Mouse (Mus musculus): Measurements from ENCODE around the gene Ccdc158. TPM values are rescaled to one million over a fixed set of nuclear protein-coding genes. Genes with fewer than 3 reads are reported as not detected.

The Ccdc158 gene
- total RNA-seq, 1 experiment = 0.94 TPM

GRCm38 (mm10) chr5:92627896-92628295, 47.2 kb downstream of the Ccdc158 start:
- H3K27ac ChIP-seq (ENCODE audit: insufficient read depth, low read depth, low read length, poor library complexity, severe bottlenecking) = no peak overlapping the region
- TF ChIP-seq ZC3H11A (IDR thresholded peaks at IDR 0.05; ENCODE audit: borderline replicate concordance, low read depth, low read length) = no peak
- TF ChIP-seq HCFC1 (IDR thresholded peaks at IDR 0.05; ENCODE audit: borderline replicate concordance, insufficient read depth, low read length) = no peak
- TF ChIP-seq MAFK (IDR thresholded peaks at IDR 0.05; ENCODE audit: insufficient read depth, low read depth, low read length) = no peak
- no peak for TF ChIP-seq CHD2 (IDR thresholded peaks at IDR 0.05; ENCODE audit: low read depth, low read length)
- TF ChIP-seq ZNF384 (IDR thresholded peaks at IDR 0.05; ENCODE audit: low read depth, low read length) = no peak
- DNase-seq (ENCODE audit: low read depth, low spot score) = no peak
- no peaks in the 10 kb centered on the region for H3K4me1 ChIP-seq (ENCODE audit: control insufficient read depth in 2 of 2, insufficient read depth in 2 of 2, low read length in 2 of 2, poor library complexity in 1 of 2)
- no peaks in the 10 kb centered on the region for H3K9me3 ChIP-seq (ENCODE audit: control insufficient read depth, insufficient read depth, low read depth, low read length)
- no peak overlapping the region for H3K9ac ChIP-seq (ENCODE audit: insufficient read depth, low read depth, low read length, poor library complexity, severe bottlenecking)
- no peaks in the 10 kb centered on the region for H3K36me3 ChIP-seq (ENCODE audit: control insufficient read depth, insufficient read depth, low read length, poor library complexity, severe bottlenecking)
- in situ Hi-C loops (cut with MboI; ENCODE audit: low sequenced_read_pairs in 2 of 2, unreplicated experiment in 2 of 2) = no loop called here
- H3K4me3 ChIP-seq (ENCODE audit: insufficient read depth in 1 of 2, low read depth in 1 of 2, low read length in 2 of 2, poor library complexity in 1 of 2, severe bottlenecking in 1 of 2) = no peak overlapping the region

- TF ChIP-seq CHD2 (IDR thresholded peaks at IDR 0.05; ENCODE audit: low read depth, low read length) (no peak), MAFK (IDR thresholded peaks at IDR 0.05; ENCODE audit: insufficient read depth, low read depth, low read length) (no peak), ZNF384 (IDR thresholded peaks at IDR 0.05; ENCODE audit: low read depth, low read length) (no peak), HCFC1 (IDR thresholded peaks at IDR 0.05; ENCODE audit: borderline replicate concordance, insufficient read depth, low read length) (no peak), ZC3H11A (IDR thresholded peaks at IDR 0.05; ENCODE audit: borderline replicate concordance, low read depth, low read length) (no peak)
- H3K36me3 ChIP-seq (ENCODE audit: control insufficient read depth, insufficient read depth, low read length, poor library complexity, severe bottlenecking) = no peaks in the 10 kb centered on the region
- H3K9me3 ChIP-seq (ENCODE audit: control insufficient read depth, insufficient read depth, low read depth, low read length) = no peaks in the 10 kb centered on the region
- H3K4me1 ChIP-seq (ENCODE audit: control insufficient read depth in 2 of 2, insufficient read depth in 2 of 2, low read length in 2 of 2, poor library complexity in 1 of 2) = no peaks in the 10 kb centered on the region
- H3K27ac ChIP-seq (ENCODE audit: insufficient read depth, low read depth, low read length, poor library complexity, severe bottlenecking) = no peak overlapping the region
- H3K9ac ChIP-seq (ENCODE audit: insufficient read depth, low read depth, low read length, poor library complexity, severe bottlenecking) = no peak overlapping the region
- in situ Hi-C loops (cut with MboI; ENCODE audit: low sequenced_read_pairs in 2 of 2, unreplicated experiment in 2 of 2) = no loop called here
- H3K4me3 ChIP-seq (ENCODE audit: insufficient read depth in 1 of 2, low read depth in 1 of 2, low read length in 2 of 2, poor library complexity in 1 of 2, severe bottlenecking in 1 of 2) = no peak overlapping the region
- no peak for DNase-seq (ENCODE audit: low read depth, low spot score)
Measured at GRCm38 (mm10) chr5:92621883-92622282, 53.2 kb downstream of the Ccdc158 start.

GRCm38 (mm10) chr5:92612756-92613155, 62.3 kb downstream of the Ccdc158 start:
- H3K4me1 ChIP-seq (ENCODE audit: control insufficient read depth in 2 of 2, insufficient read depth in 2 of 2, low read length in 2 of 2, poor library complexity in 1 of 2) = no peaks in the 10 kb centered on the region
- TF ChIP-seq MAFK (IDR thresholded peaks at IDR 0.05; ENCODE audit: insufficient read depth, low read depth, low read length) (no peak), HCFC1 (IDR thresholded peaks at IDR 0.05; ENCODE audit: borderline replicate concordance, insufficient read depth, low read length) (no peak), ZNF384 (IDR thresholded peaks at IDR 0.05; ENCODE audit: low read depth, low read length) (no peak), ZC3H11A (IDR thresholded peaks at IDR 0.05; ENCODE audit: borderline replicate concordance, low read depth, low read length) (no peak), CHD2 (IDR thresholded peaks at IDR 0.05; ENCODE audit: low read depth, low read length) (no peak)
- DNase-seq (ENCODE audit: low read depth, low spot score) = no peak

GRCm38 (mm10) chr5:92607492-92608229, 67.4 kb downstream of the Ccdc158 start:
- no peak for TF ChIP-seq HCFC1 (IDR thresholded peaks at IDR 0.05; ENCODE audit: borderline replicate concordance, insufficient read depth, low read length)
- TF ChIP-seq ZC3H11A (IDR thresholded peaks at IDR 0.05; ENCODE audit: borderline replicate concordance, low read depth, low read length) = no peak
- TF ChIP-seq CHD2 (IDR thresholded peaks at IDR 0.05; ENCODE audit: low read depth, low read length) = no peak
- TF ChIP-seq MAFK (IDR thresholded peaks at IDR 0.05; ENCODE audit: insufficient read depth, low read depth, low read length) = no peak
- no peak for TF ChIP-seq ZNF384 (IDR thresholded peaks at IDR 0.05; ENCODE audit: low read depth, low read length)
- H3K27ac ChIP-seq (ENCODE audit: insufficient read depth, low read depth, low read length, poor library complexity, severe bottlenecking) = no peak overlapping the region
- no peaks in the 10 kb centered on the region for H3K36me3 ChIP-seq (ENCODE audit: control insufficient read depth, insufficient read depth, low read length, poor library complexity, severe bottlenecking)
- no peak overlapping the region for H3K9ac ChIP-seq (ENCODE audit: insufficient read depth, low read depth, low read length, poor library complexity, severe bottlenecking)
- no peaks in the 10 kb centered on the region for H3K4me1 ChIP-seq (ENCODE audit: control insufficient read depth in 2 of 2, insufficient read depth in 2 of 2, low read length in 2 of 2, poor library complexity in 1 of 2)
- no peak for DNase-seq (ENCODE audit: low read depth, low spot score)
- H3K9me3 ChIP-seq (ENCODE audit: control insufficient read depth, insufficient read depth, low read depth, low read length) = no peaks in the 10 kb centered on the region
- H3K4me3 ChIP-seq (ENCODE audit: insufficient read depth in 1 of 2, low read depth in 1 of 2, low read length in 2 of 2, poor library complexity in 1 of 2, severe bottlenecking in 1 of 2) = no peak overlapping the region
- in situ Hi-C loops (cut with MboI; ENCODE audit: low sequenced_read_pairs in 2 of 2, unreplicated experiment in 2 of 2) = no loop called here

More at GRCm38 (mm10) chr5:92612756-92613155, 62.3 kb downstream of the Ccdc158 start:
- H3K36me3 ChIP-seq (ENCODE audit: control insufficient read depth, insufficient read depth, low read length, poor library complexity, severe bottlenecking) = no peaks in the 10 kb centered on the region
- no peaks in the 10 kb centered on the region for H3K9me3 ChIP-seq (ENCODE audit: control insufficient read depth, insufficient read depth, low read depth, low read length)
- in situ Hi-C loops (cut with MboI; ENCODE audit: low sequenced_read_pairs in 2 of 2, unreplicated experiment in 2 of 2) = no loop called here
- no peak overlapping the region for H3K9ac ChIP-seq (ENCODE audit: insufficient read depth, low read depth, low read length, poor library complexity, severe bottlenecking)
- H3K4me3 ChIP-seq (ENCODE audit: insufficient read depth in 1 of 2, low read depth in 1 of 2, low read length in 2 of 2, poor library complexity in 1 of 2, severe bottlenecking in 1 of 2) = no peak overlapping the region
- H3K27ac ChIP-seq (ENCODE audit: insufficient read depth, low read depth, low read length, poor library complexity, severe bottlenecking) = no peak overlapping the region

All from ES-E14 (cell line).